Mouse (Mus musculus): ENCODE measurements around the gene Olfr1441.

GRCm38 (mm10) chr19:12427605-12428004 is 10.4 kb downstream of the Olfr1441 start, which contains the start of gene Pfpl:
- TF ChIP-seq CTCF (IDR thresholded peaks at IDR 0.05; ENCODE audit: extremely low read depth, insufficient read length, insufficient replicate concordance, low read depth, low read length), result no peak
- no peak for TF ChIP-seq POLR2A (IDR thresholded peaks at IDR 0.05; ENCODE audit: low read depth, low read length)

All from small intestine, adult 2 months (tissue).